Mouse (Mus musculus): Measurements from ENCODE around the gene Chd3. TPM values are rescaled to one million over a fixed set of nuclear protein-coding genes. Genes with fewer than 3 reads are reported as not detected.

Chd3 gene
- polyA plus RNA-seq, 1 experiment from 2014 or later: 53.0 TPM

DNA sequence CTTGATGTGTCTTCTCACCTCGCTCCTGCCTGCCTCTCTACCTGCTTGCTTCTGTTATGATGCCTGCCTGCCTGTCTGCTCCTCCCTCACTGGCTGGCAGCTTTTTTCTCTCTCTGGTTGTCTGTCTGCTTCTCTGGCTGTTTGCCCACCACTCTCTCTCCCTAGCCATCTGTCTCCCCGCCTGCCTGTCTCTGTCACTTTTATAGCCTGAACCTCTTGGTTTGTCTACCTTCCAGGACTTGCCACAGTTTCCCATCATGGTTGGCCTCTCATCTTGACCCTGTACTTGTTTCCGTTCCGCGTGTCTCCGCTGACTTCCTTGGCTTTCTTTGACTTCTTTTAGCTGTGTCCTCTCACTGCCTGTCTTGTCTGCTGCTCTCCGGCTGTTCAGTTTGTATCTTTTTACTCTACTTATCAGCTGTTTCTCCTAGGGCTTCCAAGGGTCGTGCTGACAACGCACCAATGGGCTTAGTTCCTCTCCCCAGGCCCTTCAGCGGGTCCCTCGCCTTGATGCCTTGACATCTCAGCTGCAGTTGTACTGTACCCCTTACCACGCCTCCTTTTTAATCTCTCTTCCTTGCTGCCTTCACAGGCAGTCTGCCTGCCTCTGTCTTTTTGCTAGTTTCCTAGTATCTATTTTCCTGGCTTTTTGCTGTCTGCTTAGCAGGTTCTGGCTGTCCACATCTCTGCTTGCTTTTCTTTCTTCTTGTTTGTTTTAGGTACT lies 3.0 kb upstream of the Chd3 start:
- Histone ChIP-seq H3K9me3 (ENCODE audit: control insufficient read depth, low read length) (no peaks in the 10 kb centered on the region), H3K27me3 (ENCODE audit: control insufficient read depth, insufficient read depth, low read length) (no peaks in the 10 kb centered on the region), H3K36me3 (ENCODE audit: control insufficient read depth, insufficient read depth, low read length) (no peaks in the 10 kb centered on the region; the same call in 1 of the 2 replicates), H3K4me1 (replicated peaks; ENCODE audit: control insufficient read depth, insufficient read depth, low read length) (peaks cover 22% of the 10 kb centered on the region), H3K4me2 (ENCODE audit: low read depth, low read length, severe bottlenecking) (0 out of 2 replicates have a peak overlapping the region, but pooled peaks have one; percentile 1), H3K27ac (ENCODE audit: low read depth, low read length) (peak overlapping the region; percentile 70), H3K4me3 (ENCODE audit: low read depth, low read length) (no peak overlapping the region), H3K9ac (ENCODE audit: low read length) (no peak overlapping the region)
- no peak for DNase-seq (ENCODE audit: low spot score)
- WGBS: 68% methylated on average over 12 of the region's 12 CpGs
- no peak for ATAC-seq (replicated peaks; ENCODE audit: low FRiP score)

DNA sequence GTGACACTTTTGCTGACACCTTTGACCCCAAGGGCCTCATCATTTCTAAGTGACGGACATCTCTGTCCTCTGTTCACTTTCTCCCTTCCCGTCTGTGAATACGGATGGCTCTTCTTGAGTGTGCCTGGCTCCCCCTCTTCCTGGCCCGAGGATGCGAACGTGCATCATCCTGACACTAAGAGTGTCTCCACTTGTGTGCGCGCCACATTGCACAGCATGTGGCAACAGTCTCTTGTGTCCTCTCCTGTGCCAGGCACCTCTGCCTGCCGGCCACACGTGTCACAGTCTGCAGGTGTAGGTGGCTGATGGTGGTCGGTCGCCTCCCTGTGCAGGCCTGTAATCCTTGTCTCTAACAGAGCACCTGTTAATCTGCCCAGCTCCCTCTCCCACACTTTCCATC lies 2.4 kb upstream of the Chd3 start:
- Histone ChIP-seq H3K9me3 (ENCODE audit: control insufficient read depth, low read length) (no peaks in the 10 kb centered on the region), H3K9ac (ENCODE audit: low read length) (peak overlapping the region; percentile 42; the same call in 1 of the 2 replicates), H3K4me3 (ENCODE audit: low read depth, low read length) (no peak overlapping the region), H3K4me2 (ENCODE audit: low read depth, low read length, severe bottlenecking) (peak overlapping the region; percentile 13; the same call in 1 of the 2 replicates), H3K27me3 (ENCODE audit: control insufficient read depth, insufficient read depth, low read length) (no peaks in the 10 kb centered on the region), H3K4me1 (replicated peaks; ENCODE audit: control insufficient read depth, insufficient read depth, low read length) (peaks cover 22% of the 10 kb centered on the region), H3K27ac (ENCODE audit: low read depth, low read length) (peak overlapping the region; percentile 70), H3K36me3 (ENCODE audit: control insufficient read depth, insufficient read depth, low read length) (no peaks in the 10 kb centered on the region; the same call in 1 of the 2 replicates)
- DNase-seq (ENCODE audit: low spot score) (no peak), ATAC-seq (replicated peaks; ENCODE audit: low FRiP score) (no peak)
- WGBS: 41% methylated on average over 12 of the region's 12 CpGs

DNA sequence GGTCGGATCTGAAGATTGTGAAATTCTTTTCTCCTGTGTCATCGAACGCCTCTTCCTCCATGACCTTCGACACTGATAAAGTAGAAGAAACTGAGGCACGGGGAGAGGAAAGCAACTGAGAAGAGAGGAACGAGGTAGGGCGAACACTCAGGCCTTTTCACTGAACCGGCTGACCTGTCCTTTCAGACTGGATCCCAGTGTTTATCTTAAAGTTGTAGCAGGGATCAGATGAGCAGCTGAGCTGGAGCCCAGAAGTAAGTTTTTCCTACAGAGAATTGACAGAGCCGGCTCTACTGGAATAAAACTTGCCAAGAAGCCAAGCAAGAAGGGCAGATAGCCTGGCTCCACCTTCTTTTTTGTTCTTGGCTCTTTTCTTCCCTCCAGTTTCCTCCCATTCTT lies 1.6 kb upstream of the Chd3 start:
- no peaks in the 10 kb centered on the region; the same call in 1 of the 2 replicates for H3K36me3 ChIP-seq (ENCODE audit: control insufficient read depth, insufficient read depth, low read length)
- 12% methylated on average over 9 of the region's 9 CpGs for WGBS
- no peaks in the 10 kb centered on the region for H3K9me3 ChIP-seq (ENCODE audit: control insufficient read depth, low read length)
- ATAC-seq (replicated peaks; ENCODE audit: low FRiP score): no peak
- H3K27me3 ChIP-seq (ENCODE audit: control insufficient read depth, insufficient read depth, low read length): no peaks in the 10 kb centered on the region
- no peak for DNase-seq (ENCODE audit: low spot score)
- H3K9ac ChIP-seq (ENCODE audit: low read length): peak overlapping the region; percentile 42
- H3K27ac ChIP-seq (ENCODE audit: low read depth, low read length): peak overlapping the region; percentile 70
- H3K4me2 ChIP-seq (ENCODE audit: low read depth, low read length, severe bottlenecking): peak overlapping the region; percentile 13; the same call in 1 of the 2 replicates
- H3K4me1 ChIP-seq (replicated peaks; ENCODE audit: control insufficient read depth, insufficient read depth, low read length): peaks cover 27% of the 10 kb centered on the region
- no peak overlapping the region; the same call in 1 of the 2 replicates for H3K4me3 ChIP-seq (ENCODE audit: low read depth, low read length)

GRCm38 (mm10) chr11:69369990-69370816 lies 997 bp upstream of the Chd3 start:
- Histone ChIP-seq H3K9ac (ENCODE audit: low read length) (peak overlapping the region; percentile 99), H3K27me3 (ENCODE audit: control insufficient read depth, insufficient read depth, low read length) (no peaks in the 10 kb centered on the region), H3K4me3 (ENCODE audit: low read depth, low read length) (peak overlapping the region; percentile 97), H3K27ac (ENCODE audit: low read depth, low read length) (peak overlapping the region; percentile 98), H3K4me1 (replicated peaks; ENCODE audit: control insufficient read depth, insufficient read depth, low read length) (peaks cover 33% of the 10 kb centered on the region), H3K9me3 (ENCODE audit: control insufficient read depth, low read length) (no peaks in the 10 kb centered on the region), H3K36me3 (ENCODE audit: control insufficient read depth, insufficient read depth, low read length) (no peaks in the 10 kb centered on the region; the same call in 1 of the 2 replicates), H3K4me2 (ENCODE audit: low read depth, low read length, severe bottlenecking) (peak overlapping the region; percentile 92)
- DNase-seq (ENCODE audit: low spot score) (no peak), ATAC-seq (replicated peaks; ENCODE audit: low FRiP score) (no peak)
- WGBS: 32% methylated on average over 2 of the region's 2 CpGs

GRCm38 (mm10) chr11:69368356-69369214 lies 621 bp downstream of the Chd3 start:
- peak overlapping the region; percentile 99 for H3K9ac ChIP-seq (ENCODE audit: low read length)
- ATAC-seq (replicated peaks; ENCODE audit: low FRiP score): peak; percentile 44
- H3K36me3 ChIP-seq (ENCODE audit: control insufficient read depth, insufficient read depth, low read length): no peaks in the 10 kb centered on the region; the same call in none of the 2 replicates
- H3K9me3 ChIP-seq (ENCODE audit: control insufficient read depth, low read length): no peaks in the 10 kb centered on the region
- peak; percentile 83 for DNase-seq (ENCODE audit: low spot score)
- H3K4me2 ChIP-seq (ENCODE audit: low read depth, low read length, severe bottlenecking): peak overlapping the region; percentile 92
- no peaks in the 10 kb centered on the region for H3K27me3 ChIP-seq (ENCODE audit: control insufficient read depth, insufficient read depth, low read length)
- H3K27ac ChIP-seq (ENCODE audit: low read depth, low read length): peak overlapping the region; percentile 98
- H3K4me1 ChIP-seq (replicated peaks; ENCODE audit: control insufficient read depth, insufficient read depth, low read length): peaks cover 42% of the 10 kb centered on the region
- H3K4me3 ChIP-seq (ENCODE audit: low read depth, low read length): peak overlapping the region; percentile 97
- WGBS: under 1% methylated on average over 66 of the region's 106 CpGs

GRCm38 (mm10) chr11:69367616-69368355 lies 1.4 kb downstream of the Chd3 start:
- 0 out of 2 replicates have a peak, but pooled peaks have one; percentile 26 for ATAC-seq (replicated peaks; ENCODE audit: low FRiP score)
- peak overlapping the region; percentile 97 for H3K4me3 ChIP-seq (ENCODE audit: low read depth, low read length)
- H3K27me3 ChIP-seq (ENCODE audit: control insufficient read depth, insufficient read depth, low read length): no peaks in the 10 kb centered on the region
- peak overlapping the region; percentile 92 for H3K4me2 ChIP-seq (ENCODE audit: low read depth, low read length, severe bottlenecking)
- peaks cover 7% of the 10 kb centered on the region for H3K36me3 ChIP-seq (ENCODE audit: control insufficient read depth, insufficient read depth, low read length)
- H3K9ac ChIP-seq (ENCODE audit: low read length): peak overlapping the region; percentile 99
- WGBS: under 1% methylated on average over 22 of the region's 22 CpGs
- H3K4me1 ChIP-seq (replicated peaks; ENCODE audit: control insufficient read depth, insufficient read depth, low read length): peaks cover 42% of the 10 kb centered on the region
- H3K27ac ChIP-seq (ENCODE audit: low read depth, low read length): peak overlapping the region; percentile 98
- no peaks in the 10 kb centered on the region for H3K9me3 ChIP-seq (ENCODE audit: control insufficient read depth, low read length)
- peak; percentile 81 for DNase-seq (ENCODE audit: low spot score)

DNA sequence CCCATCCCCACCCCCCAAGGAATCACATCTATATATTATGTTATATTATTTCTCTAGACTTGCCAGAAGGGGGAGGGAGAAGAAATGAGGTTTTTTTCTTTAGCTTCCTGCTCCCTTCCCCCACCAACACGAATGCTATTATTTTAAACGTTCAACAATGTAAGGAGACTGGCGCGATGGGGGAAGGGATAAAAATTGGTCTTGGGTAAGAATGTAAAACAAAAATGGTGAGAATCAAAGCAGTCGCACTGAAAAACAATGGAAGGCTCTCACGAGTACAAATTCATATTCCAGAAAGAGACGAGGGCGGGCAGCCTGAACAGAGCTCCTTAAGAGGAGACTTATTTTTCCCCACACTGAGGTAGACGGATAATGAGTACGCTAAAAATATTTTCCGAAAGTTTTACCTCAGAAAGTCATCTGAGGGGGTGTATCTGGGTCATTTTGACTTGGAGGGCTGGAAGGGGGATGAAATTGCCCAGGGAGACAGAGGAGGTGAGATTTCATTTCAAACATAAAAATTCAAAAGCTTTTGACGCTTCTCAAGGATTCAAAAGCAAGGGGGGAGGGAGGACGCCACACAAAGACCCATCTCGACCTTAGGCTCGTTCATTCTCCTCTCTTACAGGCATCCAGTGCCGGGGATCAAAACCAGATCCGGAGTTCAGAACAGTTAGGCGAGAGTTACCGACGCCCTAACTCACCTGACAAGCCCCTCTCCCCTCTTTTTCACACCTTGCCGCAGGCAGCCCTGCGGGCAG lies 2.2 kb downstream of the Chd3 start:
- H3K27me3 ChIP-seq (ENCODE audit: control insufficient read depth, insufficient read depth, low read length): no peaks in the 10 kb centered on the region
- peak overlapping the region; percentile 98 for H3K27ac ChIP-seq (ENCODE audit: low read depth, low read length)
- H3K9ac ChIP-seq (ENCODE audit: low read length): peak overlapping the region; percentile 99
- WGBS: under 1% methylated on average over 22 of the region's 22 CpGs
- H3K36me3 ChIP-seq (ENCODE audit: control insufficient read depth, insufficient read depth, low read length): peaks cover 7% of the 10 kb centered on the region
- H3K4me1 ChIP-seq (replicated peaks; ENCODE audit: control insufficient read depth, insufficient read depth, low read length): peaks cover 38% of the 10 kb centered on the region
- H3K9me3 ChIP-seq (ENCODE audit: control insufficient read depth, low read length): no peaks in the 10 kb centered on the region
- H3K4me2 ChIP-seq (ENCODE audit: low read depth, low read length, severe bottlenecking): peak overlapping the region; percentile 92
- H3K4me3 ChIP-seq (ENCODE audit: low read depth, low read length): peak overlapping the region; percentile 97
- DNase-seq (ENCODE audit: low spot score): no peak
- ATAC-seq (replicated peaks; ENCODE audit: low FRiP score): no peak
